Mouse (Mus musculus): ENCODE measurements around the gene Suox.
A peak's percentile ranks its signal among the peaks of the same experiment; 100 is the strongest.
"Not testable (repeated sequence)": the region's sequence is repeated elsewhere in the genome, so short reads cannot be mapped to it uniquely, and the experiment has no call there.

Gene Suox

GRCm38 (mm10) chr10:128673763-128674468 lies at the start of gene Suox:
Gene Suox, minus strand, starts transcription at chr10:128674073.
- DNase-seq (ENCODE audit: low read depth) = peak; percentile 68

DNA sequence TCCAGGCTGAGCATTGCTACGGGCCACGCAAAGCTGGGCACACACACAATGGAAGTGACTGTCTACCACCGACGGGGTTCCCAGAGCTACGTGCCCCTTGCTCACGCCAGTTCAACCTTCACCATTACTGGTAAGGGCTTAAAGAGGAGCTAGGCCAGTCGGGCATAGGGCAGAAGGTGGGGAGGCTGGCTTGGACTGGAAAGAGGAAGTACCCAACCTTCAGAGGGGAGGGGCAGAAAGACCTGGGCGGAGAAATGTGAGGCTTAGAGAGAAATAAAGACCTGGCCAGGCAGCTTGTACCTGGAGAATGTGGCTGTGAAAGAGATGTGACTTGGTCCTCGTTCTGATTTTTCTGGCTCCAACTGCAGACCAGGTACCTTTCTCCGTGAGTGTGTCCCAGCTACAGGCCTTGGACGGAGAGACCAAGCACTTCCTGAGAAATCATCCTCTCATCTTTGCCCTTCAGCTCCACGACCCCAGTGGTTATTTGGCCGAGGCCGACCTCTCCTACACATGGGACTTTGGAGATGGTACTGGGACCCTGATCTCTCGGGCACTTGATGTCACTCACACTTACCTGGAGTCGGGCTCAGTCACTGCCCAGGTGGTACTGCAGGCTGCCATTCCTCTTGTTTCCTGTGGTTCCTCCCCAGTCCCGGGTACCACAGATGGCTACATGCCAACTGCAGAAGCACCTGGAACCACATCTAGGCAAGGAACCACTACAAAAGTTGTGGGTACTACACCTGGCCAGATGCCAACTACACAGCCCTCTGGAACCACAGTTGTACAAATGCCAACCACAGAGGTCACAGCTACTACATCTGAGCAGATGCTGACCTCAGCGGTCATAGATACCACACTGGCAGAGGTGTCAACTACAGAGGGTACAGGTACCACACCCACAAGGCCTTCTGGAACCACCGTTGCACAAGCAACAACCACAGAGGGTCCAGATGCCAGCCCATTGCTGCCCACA lies 42.0 kb upstream of the Suox start:
- no peak for DNase-seq (ENCODE audit: low read depth)

DNA sequence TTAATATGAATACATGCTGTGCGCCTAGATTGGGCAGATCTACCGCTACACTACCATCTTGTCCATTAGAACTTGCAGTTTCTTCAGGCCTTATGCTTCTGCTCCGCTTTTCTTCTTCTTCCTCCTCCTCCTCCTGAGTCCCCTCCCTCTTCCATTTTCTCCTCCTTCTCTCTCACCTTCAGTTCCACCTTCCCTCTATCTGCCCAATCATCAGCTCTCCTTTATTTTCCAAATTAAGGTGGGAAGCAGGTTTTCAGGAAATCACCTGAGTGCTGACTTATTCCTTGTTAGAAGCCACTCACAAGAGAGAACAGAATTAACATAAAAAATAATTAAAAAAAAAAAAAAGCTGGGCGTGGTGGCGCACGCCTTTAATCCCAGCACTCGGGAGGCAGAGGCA lies 37.4 kb upstream of the Suox start:
- DNase-seq (ENCODE audit: low read depth) = not testable (repeated sequence)

DNA sequence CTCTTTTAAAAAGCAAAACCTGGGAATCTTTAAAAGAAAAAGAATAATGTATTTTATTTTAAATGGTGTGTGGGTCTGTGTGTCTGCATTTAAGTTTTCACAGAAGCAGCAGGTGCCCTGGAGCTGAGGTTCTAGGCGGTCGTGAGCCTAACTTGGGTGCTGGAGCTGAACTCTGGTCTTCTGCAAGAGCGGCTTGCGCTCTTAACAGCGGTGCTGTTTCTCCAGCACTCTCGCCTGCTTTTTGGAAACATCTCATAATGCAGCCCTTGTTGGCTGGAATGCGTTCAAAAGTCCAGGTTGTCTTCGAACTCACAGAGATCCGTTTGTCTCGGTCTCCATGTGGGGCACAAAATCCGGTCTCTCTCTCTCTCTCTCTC lies 31.4 kb upstream of the Suox start:
- no peak for DNase-seq (ENCODE audit: low read depth)

- DNase-seq (ENCODE audit: low read depth) = peak; percentile 87
Observed at GRCm38 (mm10) chr10:128704491-128705316, 30.8 kb upstream of the Suox start, which contains the start of gene Cdk2. Gene Cdk2, minus strand, starts transcription at chr10:128705031.

DNA sequence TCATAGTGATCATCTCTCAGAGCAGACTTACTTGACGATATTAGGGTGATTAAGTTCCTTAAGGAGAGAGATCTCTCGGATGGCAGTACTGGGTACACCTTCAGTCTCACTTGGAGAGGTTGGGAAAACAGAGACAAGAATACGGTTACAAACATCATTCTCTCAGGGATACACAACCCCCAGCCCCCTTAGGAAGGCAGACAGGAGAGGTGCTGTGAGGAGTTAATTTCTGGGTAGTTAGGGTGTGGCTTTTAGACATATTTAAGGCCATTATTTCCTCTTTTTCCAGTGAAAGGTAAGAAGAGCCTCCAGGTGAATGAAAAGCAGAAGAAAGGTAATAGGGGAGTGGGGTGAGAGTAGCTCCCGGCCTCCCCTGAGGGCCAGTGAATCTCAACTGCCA lies 30.0 kb upstream of the Suox start, which contains the start of gene Pmel:
Gene Pmel, plus strand, starts transcription at position 301 of the 400 bp plus-strand sequence.
- no peak for DNase-seq (ENCODE audit: low read depth)

- DNase-seq (ENCODE audit: low read depth) = no peak
Observed at GRCm38 (mm10) chr10:128702328-128703007, 28.6 kb upstream of the Suox start.

DNA sequence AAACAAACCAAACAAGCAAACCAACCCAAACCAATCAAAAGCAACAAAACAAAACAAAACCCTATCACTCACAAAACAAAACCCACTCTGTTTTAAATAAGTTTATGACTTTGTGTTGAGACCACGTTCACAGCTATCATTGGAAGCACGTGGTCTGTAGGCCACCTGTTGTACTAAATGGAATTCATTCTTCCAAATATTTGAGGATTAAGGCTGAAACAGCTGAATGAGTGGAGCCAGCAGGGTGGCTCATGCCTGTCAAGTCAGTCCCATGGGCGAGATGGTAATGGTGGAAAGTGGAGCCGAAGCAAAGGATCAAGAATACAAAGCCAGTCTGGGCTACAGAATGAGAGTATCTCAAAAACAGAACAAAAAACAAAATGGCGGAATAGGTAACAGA lies 26.8 kb upstream of the Suox start:
- DNase-seq (ENCODE audit: low read depth) = no peak

DNA sequence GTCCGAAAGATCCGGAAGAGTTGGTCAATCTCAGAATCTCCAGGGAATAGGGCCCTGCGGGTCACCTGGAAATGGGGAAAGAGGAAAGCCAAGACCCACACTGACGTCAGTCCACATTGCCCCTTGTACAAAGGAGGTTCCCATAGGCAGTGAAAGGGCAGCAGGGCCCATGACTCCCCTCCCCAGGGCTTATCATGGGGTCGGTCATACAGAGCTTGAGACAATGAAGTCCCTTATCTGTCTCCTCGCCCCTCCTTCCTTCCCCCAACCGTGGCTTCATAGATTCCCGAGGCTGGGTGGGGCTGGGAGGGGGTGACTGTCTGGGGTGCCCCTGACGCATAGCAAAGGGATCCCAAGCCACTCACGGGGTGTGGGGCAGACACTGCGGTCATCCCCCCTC lies 25.7 kb upstream of the Suox start:
- no peak for DNase-seq (ENCODE audit: low read depth)

GRCm38 (mm10) chr10:128699006-128699405 lies 25.1 kb upstream of the Suox start:
- DNase-seq (ENCODE audit: low read depth) = no peak

- DNase-seq (ENCODE audit: low read depth) = no peak
Observed at GRCm38 (mm10) chr10:128697072-128697725, 23.3 kb upstream of the Suox start.

GRCm38 (mm10) chr10:128695992-128696807 lies 22.3 kb upstream of the Suox start, which contains the start of gene Rab5b:
Gene Rab5b, minus strand, starts transcription at chr10:128696264.
- peak; percentile 97 for DNase-seq (ENCODE audit: low read depth)

DNA sequence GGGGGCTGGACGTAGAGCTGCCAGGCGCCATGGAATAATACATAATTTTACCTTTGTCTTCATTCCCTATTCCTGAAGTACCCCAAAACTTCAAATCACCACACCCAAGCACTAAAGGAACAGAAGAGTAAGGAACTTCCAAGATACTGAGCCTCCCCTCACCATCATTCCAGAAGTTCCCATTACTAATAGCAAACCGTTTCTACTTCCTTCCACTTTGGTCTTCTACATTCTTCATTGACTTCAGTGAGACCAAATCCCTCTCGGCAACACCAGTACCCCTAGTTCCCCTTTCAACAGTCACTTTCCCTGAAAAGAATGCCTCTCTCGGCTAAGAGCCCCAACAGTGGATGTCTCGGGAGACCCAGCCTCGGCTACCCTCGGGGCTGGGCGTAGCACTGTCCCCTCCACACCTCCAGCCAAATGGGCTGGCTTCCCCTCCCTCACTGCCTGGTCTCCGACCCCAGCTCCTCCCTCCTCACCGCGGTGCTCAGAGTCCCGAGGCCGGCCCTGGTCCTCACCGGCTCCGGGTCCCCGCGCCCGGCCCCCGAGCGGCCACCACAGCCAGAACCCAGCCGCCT lies 21.6 kb upstream of the Suox start:
- DNase-seq (ENCODE audit: low read depth) = no peak

DNA sequence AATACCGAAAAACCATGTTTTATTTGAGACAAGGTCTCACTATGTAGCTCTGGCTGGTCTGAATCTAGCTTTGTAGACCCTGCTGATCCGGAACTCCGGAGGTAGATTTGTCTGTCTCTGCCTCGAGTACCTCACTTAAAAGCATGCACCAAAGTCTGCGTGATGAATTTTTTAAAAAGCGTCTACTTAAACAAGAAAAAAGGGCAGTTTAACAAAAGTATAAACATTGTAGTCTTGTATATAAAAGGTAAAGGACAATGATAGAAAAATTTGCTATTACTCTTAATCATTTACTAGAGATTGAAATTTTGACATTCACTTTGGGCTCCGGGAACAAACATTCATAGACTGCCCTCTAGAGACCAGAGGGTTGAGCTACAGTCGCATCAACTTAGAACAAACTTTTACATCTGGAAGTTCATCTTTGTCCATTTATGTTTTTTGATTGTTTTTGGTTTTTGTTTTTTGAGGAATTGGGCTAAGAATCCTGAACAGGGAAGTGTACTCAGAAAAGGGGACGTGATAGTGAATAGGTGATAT lies 666 bp upstream of the Suox start:
- peak; percentile 54 for DNase-seq (ENCODE audit: low read depth)

DNA sequence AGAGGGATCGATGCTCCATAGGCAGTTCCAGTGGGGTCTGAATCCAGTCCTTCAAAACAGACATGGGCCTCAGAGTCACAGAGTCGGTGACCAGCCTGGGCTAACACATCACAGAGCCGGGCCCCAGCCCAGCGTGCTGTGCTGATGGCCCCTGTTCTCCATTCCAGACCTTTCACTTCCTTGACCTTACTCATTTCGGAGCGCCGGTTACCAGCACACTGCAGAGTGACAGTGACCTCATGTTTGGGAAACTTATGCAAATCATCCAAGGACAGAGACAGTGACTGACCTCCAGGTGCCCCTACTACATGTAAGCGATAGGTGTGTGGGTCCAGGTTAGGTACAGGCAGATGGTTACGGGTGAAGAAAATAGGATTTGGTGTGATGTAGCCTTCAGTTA lies 2.7 kb downstream of the Suox start:
- no peak for DNase-seq (ENCODE audit: low read depth)

DNA sequence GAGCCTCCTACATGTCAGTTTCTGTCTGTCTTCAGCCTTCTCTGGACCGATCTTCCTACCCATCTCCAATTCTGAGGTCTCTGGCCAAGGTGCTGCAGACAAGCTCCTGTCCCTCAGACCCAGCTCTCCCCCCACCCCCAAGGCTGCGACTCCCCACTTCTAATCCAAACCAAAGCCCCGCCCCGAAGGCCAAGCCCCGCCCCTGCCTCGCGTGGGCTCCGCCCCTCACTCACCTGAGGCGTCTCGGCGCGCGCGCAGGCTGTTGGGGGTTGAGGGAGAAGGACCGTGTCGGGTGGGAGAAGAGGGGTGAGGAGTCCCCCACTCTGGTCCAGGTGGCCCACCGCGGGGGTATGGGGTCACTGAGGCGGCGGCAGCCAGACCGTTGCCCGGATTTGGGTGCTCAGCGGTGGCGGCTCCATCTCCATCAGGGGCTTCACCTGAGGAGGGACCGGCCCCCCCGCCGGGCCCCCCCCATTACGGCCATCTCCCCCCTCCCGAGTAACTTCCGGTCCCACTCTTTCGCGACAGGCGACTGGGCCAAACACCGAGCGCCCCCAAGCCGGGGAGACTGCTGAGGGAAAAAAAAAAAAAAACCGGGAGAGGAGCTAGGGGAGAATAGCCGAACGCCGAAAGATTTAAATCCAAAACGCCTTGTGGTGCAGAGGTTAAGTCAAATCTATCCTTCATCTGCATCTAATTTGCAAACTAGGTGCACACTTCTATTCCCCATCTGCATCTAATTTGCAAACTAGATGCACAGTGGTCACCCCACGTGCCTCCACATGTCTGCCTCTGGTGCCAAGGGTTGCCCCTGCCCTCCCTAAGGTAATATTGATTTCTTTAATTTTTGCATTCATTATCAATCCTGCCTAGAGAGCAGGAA lies 4.8 kb downstream of the Suox start:
- DNase-seq (ENCODE audit: low read depth) = no peak

GRCm38 (mm10) chr10:128665806-128666205 lies 8.1 kb downstream of the Suox start:
- no peak for DNase-seq (ENCODE audit: low read depth)

DNA sequence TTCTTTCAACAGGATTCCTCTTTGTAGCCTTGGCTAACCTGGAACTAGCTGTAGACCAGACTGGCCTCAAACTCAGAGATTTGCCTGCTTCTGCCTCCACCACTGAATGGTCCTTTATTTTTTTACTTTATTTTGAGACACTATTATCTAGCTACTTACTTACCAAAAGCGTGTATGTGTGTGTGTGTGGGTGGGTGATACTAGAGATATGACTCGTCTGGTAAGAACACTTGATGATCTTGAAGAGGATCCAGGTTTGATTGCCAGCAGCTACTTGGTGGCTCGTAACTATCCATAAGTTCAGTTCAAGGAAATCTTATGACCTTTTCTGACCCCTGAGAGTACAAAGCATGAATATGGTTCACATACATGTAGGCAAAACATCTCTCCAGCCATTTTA lies 8.6 kb downstream of the Suox start:
- DNase-seq (ENCODE audit: low read depth) = no peak

All from c-Kit-positive CD71-negative TER-119-negative erythroid progenitor cells, embryonic 14.5 days (primary cell).